Mouse (Mus musculus) thymus, postnatal 4 days (tissue): Measurements from ENCODE around the gene Tenm2.

Experiments
- DNase-seq: peaks from one replicate; pipeline ENCODE4 v3.0.0; 2021

Gene Tenm2

GRCm38 (mm10) chr11:36690826-36691225 is 544.9 kb downstream of the Tenm2 start:
- no peak for DNase-seq

- no peak for DNase-seq
Measured at GRCm38 (mm10) chr11:36686253-36686652, 549.5 kb downstream of the Tenm2 start.

GRCm38 (mm10) chr11:36679361-36679760 is 556.4 kb downstream of the Tenm2 start:
- DNase-seq, result no peak

- no peak for DNase-seq
Measured at GRCm38 (mm10) chr11:36678542-36678941, 557.2 kb downstream of the Tenm2 start.

- no peak for DNase-seq
Measured at GRCm38 (mm10) chr11:36678057-36678396, 557.7 kb downstream of the Tenm2 start.

GRCm38 (mm10) chr11:36677321-36678056 is 558.3 kb downstream of the Tenm2 start:
- no peak for DNase-seq

GRCm38 (mm10) chr11:36676446-36677284 is 559.1 kb downstream of the Tenm2 start:
- no peak for DNase-seq

- DNase-seq, result no peak
Measured at GRCm38 (mm10) chr11:36674902-36675422, 560.8 kb downstream of the Tenm2 start.

GRCm38 (mm10) chr11:36674141-36674540 is 561.6 kb downstream of the Tenm2 start:
- DNase-seq, result no peak

- DNase-seq, result no peak
Measured at GRCm38 (mm10) chr11:36671196-36671595, 564.6 kb downstream of the Tenm2 start.

GRCm38 (mm10) chr11:36664026-36664425 is 571.7 kb downstream of the Tenm2 start:
- DNase-seq, result no peak

GRCm38 (mm10) chr11:36663571-36663970 is 572.2 kb downstream of the Tenm2 start:
- DNase-seq, result no peak

GRCm38 (mm10) chr11:36653656-36654323 is 582.0 kb downstream of the Tenm2 start:
- no peak for DNase-seq

GRCm38 (mm10) chr11:36647179-36647578 is 588.6 kb downstream of the Tenm2 start:
- DNase-seq, result no peak

- DNase-seq, result no peak
Measured at GRCm38 (mm10) chr11:36635082-36635481, 600.7 kb downstream of the Tenm2 start.

GRCm38 (mm10) chr11:36632201-36632600 is 603.6 kb downstream of the Tenm2 start:
- DNase-seq, result no peak

- DNase-seq, result no peak
Measured at GRCm38 (mm10) chr11:36613807-36614206, 622.0 kb downstream of the Tenm2 start.

- DNase-seq, result no peak
Measured at GRCm38 (mm10) chr11:36604815-36605382, 630.9 kb downstream of the Tenm2 start.

- DNase-seq, result no peak
Measured at GRCm38 (mm10) chr11:36604272-36604671, 631.5 kb downstream of the Tenm2 start.

- DNase-seq, result no peak
Measured at GRCm38 (mm10) chr11:36592471-36592870, 643.3 kb downstream of the Tenm2 start.

- DNase-seq, result no peak
Measured at GRCm38 (mm10) chr11:36566146-36566545, 669.6 kb downstream of the Tenm2 start.

GRCm38 (mm10) chr11:36562851-36563250 is 672.9 kb downstream of the Tenm2 start:
- no peak for DNase-seq
